Mouse (Mus musculus) hindbrain, postnatal 0 days (tissue): ENCODE measurements around the gene Psmf1. TPM values are rescaled to one million over a fixed set of nuclear protein-coding genes. Genes with fewer than 3 reads are reported as not detected.

Experiments
- ATAC-seq: fragments of 200-750 bp; cut with Nextera tagmentation; 2 replicates; pipeline ENCODE4 v1.8.0; 2017; ENCODE audit warnings: mild to moderate bottlenecking, moderate TSS enrichment, moderate library complexity
- DNase-seq: peaks from one replicate; pipeline ENCODE4 v3.0.0-alpha.2; 2015; ENCODE audit warnings: low spot score
- H3K27ac ChIP-seq: fragments of 300-500 bp; sonication (generic); 2 replicates; pipeline ENCODE4 v1.5.1; 2014; ENCODE audit warnings: mild to moderate bottlenecking
- H3K27me3 ChIP-seq: fragments of 300-500 bp; sonication (generic); 2 replicates; pipeline ENCODE4 v1.6.1; 2014; ENCODE audit warnings: low read length, mixed read lengths; ENCODE audit not compliant: insufficient read depth
- H3K36me3 ChIP-seq: fragments of 300-500 bp; sonication (generic); 2 replicates; pipeline ENCODE4 v1.6.1; 2014; ENCODE audit warnings: low read length, mixed read lengths; ENCODE audit not compliant: insufficient read depth
- H3K4me1 ChIP-seq: fragments of 300-500 bp; sonication (generic); 2 replicates; pipeline ENCODE4 v1.6.1; 2014; ENCODE audit warnings: antibody characterized with exemption, low read length, mixed read lengths; ENCODE audit not compliant: insufficient read depth
- H3K4me2 ChIP-seq: fragments of 300-500 bp; sonication (generic); 2 replicates; pipeline ENCODE4 v1.6.1; 2014; ENCODE audit warnings: low read depth, mild to moderate bottlenecking, low read length, moderate library complexity, mixed read lengths
- H3K4me3 ChIP-seq: fragments of 300-500 bp; sonication (generic); 2 replicates; pipeline ENCODE4 v1.5.1; 2014; ENCODE audit warnings: low read length
- H3K9ac ChIP-seq: fragments of 300-500 bp; sonication (generic); replicated peaks from 2 replicates; pipeline ENCODE4 v1.6.1; 2014; ENCODE audit warnings: mild to moderate bottlenecking, low read length, moderate library complexity, mixed read lengths
- H3K9me3 ChIP-seq: fragments of 300-500 bp; sonication (generic); 2 replicates; pipeline ENCODE4 v1.6.1; 2016; ENCODE audit warnings: low read length, mixed read lengths
- CTCF ChIP-seq: IDR thresholded peaks from 2 replicates; pipeline ENCODE4 v1.5.1; 2016; ENCODE audit warnings: antibody characterized with exemption, control low read depth, low read depth
- WGBS: fragments of 180-500 bp; shearing (Covaris S2); extraction: QIAGEN DNeasy Blood & Tissue Kit; methylation state at CpG from one replicate; pipeline ENCODE4 v1.1.7; 2014; 5-methylcytosine and 5-hydroxymethylcytosine counted together
- polyA plus RNA-seq: library from polyadenylated mRNA; unstranded; fragments of >200 nt; fragmentation: Nextera tagmentation; extraction: Ambion mirVana; gene quantifications from 2 replicates; pipeline ENCODE4 v1.2.1, GENCODE M21; 2015
- total RNA-seq: library from RNA; depleted of rRNA; stranded (reverse); fragments of >200 nt; gene quantifications from 2 replicates; pipeline ENCODE4 v1.2.3, GENCODE M21; 2014; rRNA removed

The Psmf1 gene
- total RNA-seq (63.5 and 73.7 TPM in 2 replicates), polyA plus RNA-seq (68.6 and 69.1 TPM in 2 replicates)

DNA sequence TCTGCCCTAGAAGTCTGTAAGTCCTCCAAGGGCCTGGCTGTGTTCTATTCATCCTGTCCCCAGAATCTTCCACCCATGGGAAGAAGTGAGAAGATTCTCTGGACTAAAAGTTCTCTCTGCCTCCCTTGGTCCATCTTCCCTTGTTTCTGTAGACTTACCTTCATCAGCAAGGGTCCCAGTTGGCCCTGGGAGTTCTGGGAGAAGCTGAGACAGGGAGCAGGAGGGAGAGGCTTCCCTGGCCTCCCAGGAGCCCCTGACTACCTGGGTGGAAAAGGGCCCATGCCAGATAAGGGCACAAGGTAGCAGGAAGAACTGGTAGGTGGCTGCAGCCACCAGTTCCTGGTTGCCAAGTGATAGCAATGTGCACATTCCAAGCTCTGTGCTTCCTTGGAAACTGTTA is at the start of gene Psmf1:
Psmf1 (minus strand) TSS at position 342 of the 400 bp plus-strand sequence.
- Histone ChIP-seq H3K27me3 (no peaks in the 10 kb centered on the region), H3K4me1 (peaks cover 13% of the 10 kb centered on the region; the same call in 1 of the 2 replicates), H3K27ac (no peak within 1 kb of the TSS), H3K9me3 (no peaks in the 10 kb centered on the region), H3K4me3 (no peak within 1 kb of the TSS), H3K36me3 (no peaks in the 10 kb centered on the region), H3K4me2 (no peak within 1 kb of the TSS), H3K9ac (no peak within 1 kb of the TSS)
- TF ChIP-seq CTCF = no peak
- ATAC-seq (no peak), DNase-seq (no peak)

GRCm38 (mm10) chr2:151791156-151791555 is 47.2 kb upstream of the Psmf1 start:
- 0 out of 2 replicates have a peak, but pooled peaks have one; percentile 21 for ATAC-seq
- H3K27ac ChIP-seq = no peak overlapping the region
- WGBS = 57% methylated on average over 5 of the region's 5 CpGs
- no peak for TF ChIP-seq CTCF
- H3K36me3 ChIP-seq = no peaks in the 10 kb centered on the region
- H3K9ac ChIP-seq = no peak overlapping the region
- no peaks in the 10 kb centered on the region for H3K4me1 ChIP-seq
- no peaks in the 10 kb centered on the region for H3K27me3 ChIP-seq
- no peak overlapping the region for H3K4me2 ChIP-seq
- H3K4me3 ChIP-seq = no peak overlapping the region
- no peak for DNase-seq
- H3K9me3 ChIP-seq = no peaks in the 10 kb centered on the region

DNA sequence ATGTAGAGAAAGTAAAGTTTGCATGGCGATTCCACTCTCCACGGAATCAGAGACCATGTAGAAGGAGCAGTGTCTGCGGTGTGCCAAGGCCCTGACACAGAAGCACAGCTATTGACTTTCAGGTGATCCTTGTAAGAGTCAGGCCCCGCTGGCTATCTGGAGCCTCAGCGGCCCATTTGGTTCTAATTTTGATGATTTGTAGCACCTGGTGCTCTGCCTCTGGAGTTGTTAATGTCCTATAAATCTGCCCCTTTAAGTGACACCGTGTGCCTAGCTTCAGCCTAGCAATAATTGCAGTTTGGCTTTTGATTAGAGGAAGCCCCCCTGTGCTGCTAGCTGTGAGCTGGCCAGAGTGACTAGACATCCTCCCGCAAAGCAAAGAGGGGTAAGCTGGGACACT is 46.2 kb upstream of the Psmf1 start:
- no peaks in the 10 kb centered on the region for H3K36me3 ChIP-seq
- ATAC-seq (no peak), DNase-seq (no peak)
- H3K4me2 ChIP-seq = no peak overlapping the region
- no peak overlapping the region for H3K27ac ChIP-seq
- H3K4me3 ChIP-seq = no peak overlapping the region
- TF ChIP-seq CTCF = no peak
- H3K9me3 ChIP-seq = no peaks in the 10 kb centered on the region
- 56% methylated on average over 7 of the region's 7 CpGs for WGBS
- H3K4me1 ChIP-seq = no peaks in the 10 kb centered on the region
- H3K9ac ChIP-seq = no peak overlapping the region
- H3K27me3 ChIP-seq = no peaks in the 10 kb centered on the region

DNA sequence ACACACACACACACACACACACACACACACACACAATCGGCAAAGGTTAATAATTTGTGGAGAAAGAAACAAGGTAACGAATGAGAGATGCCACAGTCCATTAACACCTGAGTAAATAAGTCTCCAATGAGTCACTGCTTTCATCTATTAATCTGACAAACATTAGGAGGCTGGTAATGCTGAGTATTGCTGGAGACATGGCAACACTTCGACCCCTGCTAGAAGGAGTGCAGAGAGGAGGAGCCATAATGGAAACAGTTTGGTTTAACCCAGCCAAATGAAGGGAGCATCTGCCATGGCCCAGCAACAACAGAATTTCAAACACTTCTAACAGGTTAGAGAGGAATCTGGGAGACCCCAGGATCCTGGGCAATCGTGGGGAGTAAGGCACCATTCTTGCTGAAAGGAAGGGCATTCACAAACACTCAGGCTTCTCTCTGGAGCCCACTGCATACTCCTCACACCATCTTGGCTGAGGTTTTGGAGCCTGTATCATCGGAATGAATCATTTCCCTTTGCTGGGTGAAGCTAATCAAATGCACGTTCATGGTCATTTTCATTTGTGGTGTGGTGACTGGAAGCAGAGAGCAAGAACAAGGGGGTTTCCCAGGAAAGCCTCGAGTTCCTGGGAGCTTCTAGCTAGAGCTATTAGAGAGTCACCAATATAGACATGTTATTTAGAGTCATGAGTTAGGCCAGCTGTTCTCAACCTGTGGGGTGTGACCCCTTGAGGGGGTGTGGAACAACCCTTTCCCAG is 44.4 kb upstream of the Psmf1 start:
- Histone ChIP-seq H3K36me3 (no peaks in the 10 kb centered on the region), H3K9me3 (no peaks in the 10 kb centered on the region), H3K4me3 (no peak overlapping the region), H3K27ac (no peak overlapping the region), H3K4me1 (no peaks in the 10 kb centered on the region), H3K27me3 (no peaks in the 10 kb centered on the region), H3K9ac (no peak overlapping the region), H3K4me2 (no peak overlapping the region)
- no peak for ATAC-seq
- no peak for TF ChIP-seq CTCF
- DNase-seq = no peak
- 84% methylated on average over 7 of the region's 7 CpGs for WGBS

- DNase-seq (no peak), ATAC-seq (no peak)
- no peak for TF ChIP-seq CTCF
- 95% methylated on average over 2 of the region's 2 CpGs for WGBS
- no peaks in the 10 kb centered on the region for H3K4me1 ChIP-seq
- no peaks in the 10 kb centered on the region for H3K9me3 ChIP-seq
- no peaks in the 10 kb centered on the region for H3K36me3 ChIP-seq
- H3K27ac ChIP-seq = no peak overlapping the region
- H3K9ac ChIP-seq = no peak overlapping the region
- no peak overlapping the region for H3K4me3 ChIP-seq
- no peaks in the 10 kb centered on the region for H3K27me3 ChIP-seq
- H3K4me2 ChIP-seq = no peak overlapping the region
These were observed 39.5 kb upstream of the Psmf1 start for GRCm38 (mm10) chr2:151783493-151783892.

DNA sequence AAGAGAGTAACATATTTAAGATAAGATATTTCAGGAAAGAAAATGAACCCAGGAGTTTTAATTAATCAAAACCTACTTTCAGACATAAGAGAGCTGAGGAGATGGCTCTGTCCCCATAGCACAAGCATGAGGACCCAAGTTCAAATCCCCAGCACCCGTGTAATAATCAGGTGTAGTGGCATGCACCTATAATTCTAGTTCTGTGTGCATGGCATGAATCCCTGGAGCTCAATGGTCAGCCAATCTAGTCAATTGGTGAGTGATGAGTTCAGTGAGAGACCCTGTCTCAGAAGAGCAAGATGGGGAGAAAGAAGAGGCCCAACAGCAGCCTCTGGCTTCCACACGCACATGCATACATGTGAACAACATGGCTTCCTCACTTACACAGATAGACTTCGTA is 33.4 kb upstream of the Psmf1 start:
- no peak for TF ChIP-seq CTCF
- no peak for DNase-seq
- Histone ChIP-seq H3K9ac (no peak overlapping the region), H3K27ac (no peak overlapping the region), H3K27me3 (no peaks in the 10 kb centered on the region), H3K9me3 (no peaks in the 10 kb centered on the region), H3K36me3 (no peaks in the 10 kb centered on the region), H3K4me3 (no peak overlapping the region), H3K4me2 (no peak overlapping the region), H3K4me1 (no peaks in the 10 kb centered on the region)
- WGBS = 90% methylated on average over 3 of the region's 3 CpGs
- ATAC-seq = no peak

GRCm38 (mm10) chr2:151773476-151773875 is 29.5 kb upstream of the Psmf1 start:
- ATAC-seq (no peak), DNase-seq (no peak)
- Histone ChIP-seq H3K27me3 (no peaks in the 10 kb centered on the region), H3K4me2 (no peak overlapping the region), H3K9ac (no peak overlapping the region), H3K36me3 (no peaks in the 10 kb centered on the region), H3K4me1 (no peaks in the 10 kb centered on the region), H3K9me3 (no peaks in the 10 kb centered on the region), H3K4me3 (no peak overlapping the region), H3K27ac (no peak overlapping the region)
- WGBS = 86% methylated on average over 8 of the region's 8 CpGs
- no peak for TF ChIP-seq CTCF
